Mouse (Mus musculus) lung, embryonic 15.5 days (tissue): ENCODE measurements at regions not wholly inside any gene's neighbourhood (a gene's known extent, or its start where the extent isn't known, plus 50 kb on each side); places are given as distances from the start of the nearest gene placed in this dataset.

Source experiments
- ATAC-seq: fragments of 200-750 bp; cut with Nextera tagmentation; 2 replicates; pipeline ENCODE4 v1.8.0; 2017; ENCODE audit warnings: moderate number of reproducible peaks, borderline replicate concordance; ENCODE audit not compliant: low FRiP score, low TSS enrichment; ENCODE audit errors: extremely low read depth
- H3K27ac ChIP-seq: fragments of 300-500 bp; sonication (generic); 2 replicates; pipeline ENCODE4 v1.5.1; 2015; ENCODE audit warnings: moderate library complexity, mild to moderate bottlenecking, inconsistent platforms
- H3K27me3 ChIP-seq: fragments of 300-500 bp; sonication (generic); 2 replicates; pipeline ENCODE4 v1.6.1; 2015; ENCODE audit warnings: inconsistent platforms
- H3K36me3 ChIP-seq: fragments of 300-500 bp; sonication (generic); 2 replicates; pipeline ENCODE4 v1.6.1; 2015; ENCODE audit warnings: inconsistent platforms
- H3K4me1 ChIP-seq: fragments of 300-500 bp; sonication (generic); 2 replicates; pipeline ENCODE4 v1.6.1; 2015; ENCODE audit warnings: inconsistent platforms
- H3K4me2 ChIP-seq: fragments of 300-500 bp; sonication (generic); 2 replicates; pipeline ENCODE4 v1.6.1; 2015; ENCODE audit warnings: inconsistent platforms, mild to moderate bottlenecking, moderate library complexity
- H3K4me3 ChIP-seq: fragments of 300-500 bp; sonication (generic); 2 replicates; pipeline ENCODE4 v1.5.1; 2015; ENCODE audit warnings: mild to moderate bottlenecking, inconsistent platforms
- H3K9ac ChIP-seq: fragments of 300-500 bp; sonication (generic); 2 replicates; pipeline ENCODE4 v1.6.1; 2015; ENCODE audit warnings: inconsistent platforms
- H3K9me3 ChIP-seq: fragments of 300-500 bp; sonication (generic); 2 replicates; pipeline ENCODE4 v1.6.1; 2016; ENCODE audit warnings: inconsistent platforms
- WGBS: fragments of 180-500 bp; shearing (Covaris S2); methylation state at CpG from one replicate; pipeline ENCODE4 v1.1.7; 2015; 5-methylcytosine and 5-hydroxymethylcytosine counted together

DNA sequence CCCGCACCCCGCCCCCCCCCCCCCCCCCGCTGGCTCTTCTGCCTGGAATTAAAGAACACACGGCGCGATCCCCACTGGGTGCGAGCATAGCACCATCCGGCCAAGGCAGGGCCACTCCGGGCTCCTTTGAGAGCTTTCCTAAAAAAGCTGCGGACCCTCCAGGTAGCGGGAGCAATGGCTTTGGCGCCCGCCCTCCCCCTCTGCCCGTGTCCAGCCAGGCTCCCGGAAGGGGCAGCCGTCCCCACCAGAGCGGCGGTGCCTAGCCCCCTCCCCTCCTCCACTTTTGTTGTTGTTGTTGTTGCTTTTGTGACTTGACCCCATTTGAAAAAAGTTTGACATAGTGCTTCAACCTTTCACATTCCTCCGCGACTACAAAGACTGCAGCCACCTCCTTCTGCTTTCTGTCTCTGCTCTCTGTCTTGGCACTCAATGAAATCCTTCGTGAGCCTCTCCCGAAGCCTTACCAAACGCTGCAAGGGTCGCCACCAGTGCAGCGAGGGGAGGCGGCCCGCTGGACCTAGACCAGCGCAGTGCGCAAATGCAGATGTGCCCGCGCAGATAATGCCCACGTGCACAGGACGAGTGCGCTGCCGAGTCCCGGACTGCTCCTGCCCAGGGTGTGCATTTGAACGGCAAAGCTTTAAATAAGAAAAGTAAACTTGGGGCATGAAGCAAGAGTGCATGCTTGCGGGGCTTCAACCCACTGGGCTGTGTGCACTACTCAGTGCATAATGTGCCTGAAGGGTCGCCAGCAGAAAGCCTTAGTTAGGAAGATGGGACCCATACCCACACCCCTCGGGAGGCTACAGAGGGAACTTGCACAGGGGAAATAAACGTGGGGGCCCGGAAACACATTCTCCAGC, 179.0 kb upstream of the Xlr start:
- H3K27ac ChIP-seq: no peak overlapping the region
- H3K4me3 ChIP-seq: peak overlapping the region; percentile 34
- no peaks in the 10 kb centered on the region for H3K4me1 ChIP-seq
- H3K9me3 ChIP-seq: no peaks in the 10 kb centered on the region
- peak overlapping the region; percentile 74 for H3K4me2 ChIP-seq
- ATAC-seq: no peak
- 16% methylated on average over 33 of the region's 42 CpGs for WGBS
- H3K36me3 ChIP-seq: no peaks in the 10 kb centered on the region
- H3K27me3 ChIP-seq: no peaks in the 10 kb centered on the region
- no peak overlapping the region for H3K9ac ChIP-seq

- Histone ChIP-seq H3K36me3 (no peaks in the 10 kb centered on the region), H3K9me3 (no peaks in the 10 kb centered on the region), H3K9ac (no peak overlapping the region), H3K4me2 (peak overlapping the region; percentile 74), H3K4me1 (no peaks in the 10 kb centered on the region), H3K27me3 (no peaks in the 10 kb centered on the region), H3K27ac (no peak overlapping the region), H3K4me3 (peak overlapping the region; percentile 34)
- WGBS: 12% methylated on average over 25 of the region's 28 CpGs
- ATAC-seq: no peak
Measured at GRCm38 (mm10) chrX:53975545-53976272, 178.2 kb upstream of the Xlr start.

GRCm38 (mm10) chrX:53974732-53975544, 177.4 kb upstream of the Xlr start:
- Histone ChIP-seq H3K27me3 (no peaks in the 10 kb centered on the region), H3K4me3 (peak overlapping the region; percentile 34), H3K36me3 (no peaks in the 10 kb centered on the region), H3K9me3 (no peaks in the 10 kb centered on the region), H3K4me2 (peak overlapping the region; percentile 74), H3K27ac (no peak overlapping the region), H3K9ac (no peak overlapping the region), H3K4me1 (no peaks in the 10 kb centered on the region)
- peak; percentile 23; the same call in 1 of the 2 replicates for ATAC-seq
- 22% methylated on average over 44 of the region's 52 CpGs for WGBS
